Mouse (Mus musculus) embryonic facial prominence, embryonic 14.5 days (tissue): ENCODE data around the gene Dusp10. TPM values are rescaled to one million over a fixed set of nuclear protein-coding genes. Genes with fewer than 3 reads are reported as not detected.

ENCODE experiments used
- ATAC-seq: fragments of 200-750 bp; cut with Nextera tagmentation; 2 replicates; pipeline ENCODE4 v1.8.0; 2017; ENCODE audit warnings: low read depth, moderate number of reproducible peaks, moderate TSS enrichment
- DNase-seq: peaks from one replicate; pipeline ENCODE4 v3.0.0-alpha.2; 2015; ENCODE audit warnings: low spot score
- H3K27ac ChIP-seq: fragments of 300-500 bp; sonication (generic); replicated peaks from 2 replicates; pipeline ENCODE4 v1.5.1; 2014; ENCODE audit warnings: low read depth, mild to moderate bottlenecking, low read length, moderate library complexity
- H3K27me3 ChIP-seq: fragments of 300-500 bp; sonication (generic); replicated peaks from 2 replicates; pipeline ENCODE4 v1.6.1; 2014; ENCODE audit warnings: low read length; ENCODE audit not compliant: control insufficient read depth, insufficient read depth
- H3K36me3 ChIP-seq: fragments of 300-500 bp; sonication (generic); 2 replicates; pipeline ENCODE4 v1.6.1; 2014; ENCODE audit warnings: low read length, mixed read lengths; ENCODE audit not compliant: control insufficient read depth, insufficient read depth
- H3K4me1 ChIP-seq: fragments of 300-500 bp; sonication (generic); 2 replicates; pipeline ENCODE4 v1.6.1; 2014; ENCODE audit warnings: antibody characterized with exemption, low read length; ENCODE audit not compliant: control insufficient read depth, insufficient read depth
- H3K4me2 ChIP-seq: fragments of 300-500 bp; sonication (generic); 2 replicates; pipeline ENCODE4 v1.6.1; 2014; ENCODE audit warnings: low read depth, mild to moderate bottlenecking, low read length, moderate library complexity, mixed read lengths
- H3K4me3 ChIP-seq: fragments of 300-500 bp; sonication (generic); 2 replicates; pipeline ENCODE4 v1.5.1; 2014; ENCODE audit warnings: low read depth, mild to moderate bottlenecking, low read length
- H3K9ac ChIP-seq: fragments of 300-500 bp; sonication (generic); 2 replicates; pipeline ENCODE4 v1.6.1; 2014; ENCODE audit warnings: low read depth, mild to moderate bottlenecking, low read length, moderate library complexity, mixed read lengths
- H3K9me3 ChIP-seq: fragments of 300-500 bp; sonication (generic); 2 replicates; pipeline ENCODE4 v1.6.1; 2016; ENCODE audit warnings: low read length; ENCODE audit not compliant: control insufficient read depth
- WGBS: fragments of 180-500 bp; shearing (Covaris S2); extraction: QIAGEN DNeasy Blood & Tissue Kit; methylation state at CpG from one replicate; pipeline ENCODE4 v1.1.7; 2014; 5-methylcytosine and 5-hydroxymethylcytosine counted together
- polyA plus RNA-seq: library from polyadenylated mRNA; unstranded; fragments of >200 nt; fragmentation: Nextera tagmentation; extraction: Ambion mirVana; gene quantifications from 2 replicates; pipeline ENCODE4 v1.2.1, GENCODE M21; 2014

The Dusp10 gene
- polyA plus RNA-seq, 1 experiment from 2014 or later: 17.7 TPM

GRCm38 (mm10) chr1:184083166-184083565 is 70.1 kb downstream of the Dusp10 start:
- Histone ChIP-seq H3K9ac (no peak overlapping the region), H3K4me3 (no peak overlapping the region), H3K27me3 (no peaks in the 10 kb centered on the region), H3K4me1 (peaks cover 4% of the 10 kb centered on the region), H3K36me3 (no peaks in the 10 kb centered on the region), H3K27ac (no peak overlapping the region), H3K9me3 (no peaks in the 10 kb centered on the region), H3K4me2 (no peak overlapping the region)
- DNase-seq (no peak), ATAC-seq (no peak)
- WGBS: 80% methylated on average over 7 of the region's 7 CpGs

GRCm38 (mm10) chr1:184084961-184085360 is 71.9 kb downstream of the Dusp10 start:
- 88% methylated on average over 3 of the region's 3 CpGs for WGBS
- Histone ChIP-seq H3K36me3 (no peaks in the 10 kb centered on the region), H3K4me2 (no peak overlapping the region), H3K27ac (no peak overlapping the region), H3K4me1 (peaks cover 4% of the 10 kb centered on the region), H3K27me3 (no peaks in the 10 kb centered on the region), H3K9ac (no peak overlapping the region), H3K9me3 (no peaks in the 10 kb centered on the region), H3K4me3 (no peak overlapping the region)
- ATAC-seq (no peak), DNase-seq (no peak)

DNA sequence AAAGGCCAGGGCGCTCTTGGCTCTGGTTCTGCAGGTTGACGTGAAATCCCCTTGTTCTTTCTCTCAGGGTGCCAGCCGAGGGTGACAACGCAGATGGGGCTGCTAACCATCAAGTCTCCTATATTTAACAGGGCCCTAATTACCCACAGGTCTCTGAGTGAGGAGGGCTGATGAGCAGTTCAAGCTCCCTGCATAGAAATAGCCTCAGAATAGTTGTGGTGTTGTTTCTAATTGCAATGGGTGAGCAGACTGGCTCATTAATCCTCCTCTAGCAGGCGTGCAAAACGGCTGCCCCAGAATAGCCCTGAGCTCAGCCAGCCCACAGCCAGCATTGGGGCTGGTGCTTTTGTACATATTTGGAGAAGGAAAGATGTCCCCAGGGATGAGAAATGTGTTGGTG is 77.4 kb downstream of the Dusp10 start:
- ATAC-seq (no peak), DNase-seq (no peak)
- 61% methylated on average over 6 of the region's 6 CpGs for WGBS
- no peak overlapping the region for H3K4me2 ChIP-seq
- H3K9me3 ChIP-seq: no peaks in the 10 kb centered on the region
- no peak overlapping the region for H3K4me3 ChIP-seq
- no peaks in the 10 kb centered on the region for H3K36me3 ChIP-seq
- H3K27ac ChIP-seq: no peak overlapping the region
- no peak overlapping the region for H3K9ac ChIP-seq
- no peaks in the 10 kb centered on the region for H3K4me1 ChIP-seq
- no peaks in the 10 kb centered on the region for H3K27me3 ChIP-seq

DNA sequence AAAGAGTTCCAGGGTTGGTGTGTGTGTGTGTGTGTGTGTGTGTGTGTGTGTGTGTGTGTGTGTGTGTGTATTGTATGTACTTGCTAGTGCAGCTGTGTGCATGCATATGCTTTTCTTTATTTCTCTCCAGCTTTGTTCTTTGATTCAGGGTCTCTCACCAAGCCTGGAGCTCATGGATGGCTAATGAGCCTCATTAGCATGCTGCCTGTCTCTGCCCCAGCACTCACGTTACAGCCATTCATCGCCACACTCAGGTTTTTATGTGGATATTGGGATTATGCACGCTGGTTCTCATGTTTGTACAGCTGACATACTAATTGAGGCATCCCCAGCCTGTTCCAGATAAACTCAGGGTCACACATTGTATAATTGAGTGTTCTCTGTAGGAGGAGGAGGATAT is 81.8 kb downstream of the Dusp10 start:
- no peak for ATAC-seq
- no peaks in the 10 kb centered on the region for H3K9me3 ChIP-seq
- no peaks in the 10 kb centered on the region for H3K27me3 ChIP-seq

DNA sequence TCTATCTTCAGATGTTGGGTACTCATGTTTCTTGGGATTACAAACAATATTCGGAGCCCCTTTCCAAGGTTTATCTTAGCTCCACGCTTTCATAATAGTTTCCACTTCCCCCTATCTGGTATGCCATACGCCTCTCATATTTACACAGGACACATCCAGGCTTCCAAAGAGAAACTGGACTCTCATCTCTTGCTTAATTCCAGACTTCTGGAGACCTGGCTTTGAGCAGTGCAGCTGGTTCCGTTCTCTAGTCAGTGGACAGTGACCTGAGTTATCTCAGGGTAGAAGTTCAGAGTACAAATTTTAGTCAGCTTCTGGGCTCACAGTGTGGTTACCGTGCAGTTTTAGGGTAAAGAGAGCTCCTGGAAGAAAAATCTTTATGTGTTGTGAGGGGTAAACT is 87.3 kb downstream of the Dusp10 start:
- no peaks in the 10 kb centered on the region for H3K4me1 ChIP-seq
- H3K27ac ChIP-seq: no peak overlapping the region
- no peak overlapping the region for H3K9ac ChIP-seq
- DNase-seq (no peak), ATAC-seq (no peak)
- H3K9me3 ChIP-seq: no peaks in the 10 kb centered on the region
- WGBS: 78% methylated on average over 5 of the region's 5 CpGs
- no peak overlapping the region for H3K4me2 ChIP-seq
- no peaks in the 10 kb centered on the region for H3K36me3 ChIP-seq
- no peaks in the 10 kb centered on the region for H3K27me3 ChIP-seq
- H3K4me3 ChIP-seq: no peak overlapping the region

More for the DNA sequence above, 81.8 kb downstream of the Dusp10 start:
- no peaks in the 10 kb centered on the region for H3K4me1 ChIP-seq
- WGBS: 44% methylated on average over 3 of the region's 3 CpGs
- no peak for DNase-seq
- H3K9ac ChIP-seq: no peak overlapping the region
- no peak overlapping the region for H3K4me3 ChIP-seq
- no peaks in the 10 kb centered on the region for H3K36me3 ChIP-seq
- no peak overlapping the region for H3K27ac ChIP-seq
- no peak overlapping the region for H3K4me2 ChIP-seq

DNA sequence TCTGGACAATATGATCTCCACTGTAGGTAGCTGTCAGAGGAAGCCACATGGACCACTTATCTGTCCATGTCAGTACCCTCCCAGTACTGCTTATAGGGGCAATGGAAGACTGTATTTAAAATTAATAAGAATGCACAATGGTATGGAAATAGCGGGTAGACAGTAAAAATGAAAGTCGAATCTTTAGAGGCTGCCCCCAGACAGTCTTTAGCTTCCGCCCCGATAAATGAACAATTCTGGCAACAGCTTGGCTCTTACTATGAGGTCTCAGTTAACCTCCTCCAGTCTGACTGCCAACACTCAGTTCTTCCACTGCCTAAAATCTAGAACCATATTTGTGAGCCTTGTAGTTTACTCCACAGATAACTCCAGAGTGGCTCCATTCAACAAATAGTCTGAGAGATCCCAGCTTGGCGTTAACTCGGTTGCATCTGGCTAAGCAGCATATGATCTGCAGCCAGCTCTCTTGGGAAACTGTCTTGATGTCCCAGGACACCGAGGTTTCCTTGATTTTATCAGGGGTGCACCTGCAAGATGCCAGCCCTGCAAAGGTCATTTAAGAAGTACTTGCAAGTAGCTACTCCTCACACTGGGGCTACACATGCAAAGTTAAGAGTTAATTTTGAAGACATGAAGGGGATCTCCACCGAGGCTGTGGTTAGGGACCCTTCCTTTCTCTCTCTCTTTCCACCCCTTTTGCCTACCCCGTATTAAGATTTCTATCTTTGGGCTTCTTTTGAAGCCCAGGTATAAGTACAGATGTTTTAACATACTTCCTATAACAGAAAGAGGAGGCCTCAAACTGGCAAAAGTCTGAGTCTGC is 88.0 kb downstream of the Dusp10 start:
- Histone ChIP-seq H3K9me3 (no peaks in the 10 kb centered on the region), H3K4me3 (no peak overlapping the region), H3K27me3 (no peaks in the 10 kb centered on the region), H3K9ac (no peak overlapping the region), H3K4me1 (no peaks in the 10 kb centered on the region), H3K4me2 (no peak overlapping the region), H3K36me3 (no peaks in the 10 kb centered on the region), H3K27ac (no peak overlapping the region)
- DNase-seq (no peak), ATAC-seq (no peak)
- WGBS: 85% methylated on average over 9 of the region's 9 CpGs

- Histone ChIP-seq H3K4me2 (no peak overlapping the region), H3K4me3 (no peak overlapping the region), H3K27ac (no peak overlapping the region), H3K36me3 (no peaks in the 10 kb centered on the region), H3K9me3 (no peaks in the 10 kb centered on the region), H3K27me3 (no peaks in the 10 kb centered on the region), H3K9ac (no peak overlapping the region), H3K4me1 (no peaks in the 10 kb centered on the region)
- WGBS: 74% methylated on average over 4 of the region's 4 CpGs
- DNase-seq (no peak), ATAC-seq (no peak)
These were observed 88.6 kb downstream of the Dusp10 start for GRCm38 (mm10) chr1:184101750-184102046.

DNA sequence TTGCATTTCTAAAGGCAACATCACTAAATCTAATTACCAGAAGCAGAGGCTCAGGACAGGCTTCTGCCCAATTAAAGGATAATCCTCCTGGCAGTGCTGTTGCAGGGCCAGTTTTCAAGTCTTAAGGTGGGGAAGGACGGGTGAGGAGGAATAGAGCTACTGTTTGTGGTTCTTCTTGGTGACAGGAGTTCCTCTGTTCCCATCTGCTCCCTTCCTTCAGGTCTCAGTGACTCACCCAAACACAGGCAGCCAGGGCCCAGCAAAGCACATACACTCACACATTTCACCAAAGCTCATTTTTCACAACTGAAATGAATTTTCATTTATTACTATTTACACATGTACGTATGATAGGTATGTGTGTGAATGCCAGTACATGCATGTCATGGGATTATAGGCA is 93.7 kb downstream of the Dusp10 start:
- Histone ChIP-seq H3K27ac (no peak overlapping the region), H3K9ac (no peak overlapping the region), H3K4me3 (no peak overlapping the region), H3K27me3 (no peaks in the 10 kb centered on the region), H3K9me3 (no peaks in the 10 kb centered on the region), H3K36me3 (no peaks in the 10 kb centered on the region), H3K4me1 (no peaks in the 10 kb centered on the region), H3K4me2 (no peak overlapping the region)
- 59% methylated on average over 2 of the region's 2 CpGs for WGBS
- no peak for DNase-seq
- no peak for ATAC-seq

DNA sequence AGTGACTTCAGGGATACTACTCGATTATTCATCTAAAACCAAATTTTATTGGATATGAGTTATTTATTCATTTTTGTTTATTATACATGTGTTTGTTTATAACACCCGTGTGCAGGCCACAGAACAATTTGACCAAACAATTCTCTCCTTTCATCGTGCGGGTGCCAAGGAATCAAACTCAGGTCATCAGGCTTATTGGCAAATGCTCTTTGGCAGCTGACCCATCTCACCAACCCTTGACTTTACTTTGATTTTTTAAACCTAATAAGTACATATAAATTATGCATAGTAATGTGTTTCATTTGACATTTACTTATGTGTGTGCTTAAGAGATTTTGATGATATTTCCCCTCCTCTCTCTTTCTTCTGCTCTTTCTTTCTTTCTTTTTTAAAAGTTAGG is 94.3 kb downstream of the Dusp10 start:
- Histone ChIP-seq H3K27ac (no peak overlapping the region), H3K27me3 (no peaks in the 10 kb centered on the region), H3K9me3 (no peaks in the 10 kb centered on the region), H3K4me1 (no peaks in the 10 kb centered on the region), H3K36me3 (no peaks in the 10 kb centered on the region), H3K9ac (no peak overlapping the region), H3K4me2 (no peak overlapping the region), H3K4me3 (no peak overlapping the region)
- ATAC-seq: no peak
- WGBS: 81% methylated on average over 4 of the region's 4 CpGs
- DNase-seq: no peak
